Mouse (Mus musculus) hindbrain, embryonic 16.5 days (tissue): Measurements from ENCODE around the gene Ghrhr. TPM values are rescaled to one million over a fixed set of nuclear protein-coding genes. Genes with fewer than 3 reads are reported as not detected.

Experiments
- polyA plus RNA-seq: library from polyadenylated mRNA; unstranded; fragments of >200 nt; fragmentation: Nextera tagmentation; extraction: Ambion mirVana; gene quantifications from 2 replicates; pipeline ENCODE4 v1.2.1, GENCODE M21; 2015

Ghrhr gene
- polyA plus RNA-seq, 1 experiment from 2014 or later, result not detected

Other genes with a start within 250 kb of the Ghrhr start
- 1.4 and 1.7 TPM in 2 replicates for gene Crhr2, start 243.3 kb upstream of the Ghrhr start, polyA plus RNA-seq
- gene Inmt, start 201.3 kb upstream of the Ghrhr start, polyA plus RNA-seq, result not detected in 2 replicates
- gene Mindy4, start 172.9 kb upstream of the Ghrhr start, polyA plus RNA-seq, result 13.0 and 13.5 TPM in 2 replicates
- gene Aqp1, start 39.9 kb upstream of the Ghrhr start, polyA plus RNA-seq, result 27.6 and 30.9 TPM in 2 replicates
- gene Adcyap1r1, start 75.7 kb downstream of the Ghrhr start, polyA plus RNA-seq, result 67.1 and 74.8 TPM in 2 replicates